Mouse (Mus musculus) layer of hippocampus, adult 2 months (tissue): ENCODE data around the gene Tma16. TPM values are rescaled to one million over a fixed set of nuclear protein-coding genes. Genes with fewer than 3 reads are reported as not detected.

Experiments used
- DNase-seq, 2 experiments: peaks; one replicate each; pipeline ENCODE4 v3.0.0; 2022; ENCODE audit warnings: low spot score in 2 of 2
- H3K27ac ChIP-seq: fragments of 200-600 bp; 2 replicates; pipeline ENCODE4 v1.8.1; 2022
- H3K4me3 ChIP-seq: fragments of 200-600 bp; 2 replicates; pipeline ENCODE4 v1.8.1; 2022; ENCODE audit warnings: mild to moderate bottlenecking
- CTCF ChIP-seq: fragments of 200-600 bp; conservative IDR thresholded peaks from 2 replicates; pipeline ENCODE4 v1.8.1; 2022; ENCODE audit warnings: antibody characterized with exemption, mild to moderate bottlenecking, moderate library complexity
- total RNA-seq, 2 experiments: library from RNA; stranded (reverse); gene quantifications; 2 replicates each; pipeline ENCODE4 v1.2.3; 2021

The Tma16 gene
- total RNA-seq, 2 experiments from 2014 or later, result 10.9 to 11.4 TPM

GRCm38 (mm10) chr8:66450691-66451090 lies 35.6 kb downstream of the Tma16 start:
- Histone ChIP-seq H3K4me3 (no peak overlapping the region), H3K27ac (no peak overlapping the region)
- peak; percentile 32 to 65 for DNase-seq
- peak; percentile 92 for TF ChIP-seq CTCF

GRCm38 (mm10) chr8:66445351-66445750 lies 41.0 kb downstream of the Tma16 start:
- H3K4me3 ChIP-seq, result no peak overlapping the region
- peak; percentile 59 for TF ChIP-seq CTCF
- no peak for DNase-seq
- no peak overlapping the region for H3K27ac ChIP-seq

GRCm38 (mm10) chr8:66444141-66444540 lies 42.2 kb downstream of the Tma16 start:
- H3K27ac ChIP-seq, result no peak overlapping the region
- DNase-seq, result no peak
- TF ChIP-seq CTCF, result no peak
- no peak overlapping the region for H3K4me3 ChIP-seq

- Histone ChIP-seq H3K4me3 (no peak overlapping the region), H3K27ac (no peak overlapping the region)
- TF ChIP-seq CTCF, result peak; percentile 72
- DNase-seq, result peak; percentile 26 to 38
Observed at GRCm38 (mm10) chr8:66442778-66443177, 43.6 kb downstream of the Tma16 start.

- peak; percentile 80 for TF ChIP-seq CTCF
- Histone ChIP-seq H3K4me3 (no peak overlapping the region), H3K27ac (no peak overlapping the region)
- DNase-seq, result no peak
Observed at GRCm38 (mm10) chr8:66441123-66441522, 45.2 kb downstream of the Tma16 start.

- Histone ChIP-seq H3K27ac (no peak overlapping the region), H3K4me3 (no peak overlapping the region)
- DNase-seq, result no peak
- no peak for TF ChIP-seq CTCF
Observed at GRCm38 (mm10) chr8:66438468-66438867, 47.9 kb downstream of the Tma16 start.

GRCm38 (mm10) chr8:66437929-66438328 lies 48.4 kb downstream of the Tma16 start:
- TF ChIP-seq CTCF, result no peak
- DNase-seq, result no peak
- H3K27ac ChIP-seq, result no peak overlapping the region

GRCm38 (mm10) chr8:66436804-66437203 lies 49.5 kb downstream of the Tma16 start:
- Histone ChIP-seq H3K4me3 (no peak overlapping the region), H3K27ac (no peak overlapping the region)
- no peak for TF ChIP-seq CTCF
- DNase-seq, result no peak

More at GRCm38 (mm10) chr8:66437929-66438328, 48.4 kb downstream of the Tma16 start:
- H3K4me3 ChIP-seq, result no peak overlapping the region

- Histone ChIP-seq H3K27ac (no peak overlapping the region), H3K4me3 (no peak overlapping the region)
- TF ChIP-seq CTCF, result peak; percentile 14; the same call in 1 of the 2 replicates
- DNase-seq, result no peak
Observed at GRCm38 (mm10) chr8:66433577-66433976, 52.8 kb downstream of the Tma16 start.

GRCm38 (mm10) chr8:66430639-66431038 lies 55.7 kb downstream of the Tma16 start:
- TF ChIP-seq CTCF, result no peak
- no peak for DNase-seq
- no peak overlapping the region for H3K4me3 ChIP-seq

More at GRCm38 (mm10) chr8:66430639-66431038, 55.7 kb downstream of the Tma16 start:
- H3K27ac ChIP-seq, result no peak overlapping the region

Other genes starting within 250 kb of the Tma16 start
- gene Tktl2, start 25.2 kb upstream of the Tma16 start, total RNA-seq, result under 1 TPM; 0.15 to 0.17 TPM
- gene Npy5r, start 201.6 kb upstream of the Tma16 start, total RNA-seq, result 10 to 100 TPM; 10.1 to 10.9 TPM
- gene Npy1r, start 210.7 kb upstream of the Tma16 start, total RNA-seq, result 10 to 100 TPM; 28.9 to 30.6 TPM